Mouse (Mus musculus): ENCODE data around the gene Ntng1. TPM values are rescaled to one million over a fixed set of nuclear protein-coding genes. Genes with fewer than 3 reads are reported as not detected.
A peak's percentile ranks its signal among the peaks of the same experiment; 100 is the strongest.

The Ntng1 gene
- polyA plus RNA-seq, 1 experiment from 2014 or later: 7.1 TPM

- ATAC-seq (ENCODE audit: low FRiP score) (no peak), DNase-seq (ENCODE audit: low spot score) (no peak)
- no peaks in the 10 kb centered on the region for H3K9me3 ChIP-seq (ENCODE audit: control insufficient read depth, low read length)
- H3K27ac ChIP-seq (ENCODE audit: low read depth, low read length): no peak overlapping the region
- WGBS: 90% methylated on average over 1 of the region's 1 CpGs
- no peak overlapping the region for H3K4me3 ChIP-seq (ENCODE audit: low read depth, low read length)
- H3K4me1 ChIP-seq (replicated peaks; ENCODE audit: control insufficient read depth, insufficient read depth, low read length): no peaks in the 10 kb centered on the region
- no peak overlapping the region for H3K4me2 ChIP-seq (replicated peaks; ENCODE audit: low read depth, low read length)
- H3K36me3 ChIP-seq (ENCODE audit: control insufficient read depth, insufficient read depth, low read length): no peaks in the 10 kb centered on the region
- no peak overlapping the region for H3K9ac ChIP-seq (ENCODE audit: low read depth, low read length)
- H3K27me3 ChIP-seq (ENCODE audit: control insufficient read depth, insufficient read depth, low read length): no peaks in the 10 kb centered on the region
Measured at GRCm38 (mm10) chr3:109858276-109858675, 285.5 kb downstream of the Ntng1 start.

DNA sequence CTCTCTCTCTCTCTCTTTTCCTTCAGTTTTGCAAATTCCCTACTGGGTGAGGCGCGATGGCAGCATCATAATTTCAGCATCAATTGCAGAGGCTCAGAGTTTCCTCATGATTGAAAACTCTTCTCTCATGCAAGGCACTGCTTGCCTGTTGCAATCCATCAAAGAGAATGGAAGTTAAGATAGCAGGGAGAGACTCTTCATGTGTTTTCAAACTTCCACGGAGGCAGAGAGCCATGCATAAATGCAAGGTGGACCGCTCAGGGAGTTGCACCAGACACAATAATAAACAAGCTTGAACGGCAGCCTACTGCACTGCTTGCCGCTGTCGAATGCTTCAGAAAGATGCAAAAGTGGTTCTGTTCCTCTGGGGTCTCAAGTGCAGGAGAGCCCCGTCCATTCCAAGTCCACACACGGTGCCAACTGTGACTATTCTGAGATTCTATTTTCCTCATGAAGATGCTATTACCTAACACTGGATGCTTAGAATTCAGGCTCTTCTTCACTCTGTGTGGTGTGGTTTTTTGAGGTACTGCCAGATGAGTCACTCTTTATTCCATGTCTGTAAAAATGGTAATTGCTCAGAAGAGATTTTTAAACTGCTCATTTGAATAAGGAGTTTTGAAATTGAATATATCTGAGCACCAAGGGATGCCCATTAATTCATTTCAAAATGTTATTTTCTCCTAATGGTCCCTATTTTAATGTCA, 289.2 kb downstream of the Ntng1 start:
- Histone ChIP-seq H3K36me3 (ENCODE audit: control insufficient read depth, insufficient read depth, low read length) (no peaks in the 10 kb centered on the region), H3K4me2 (replicated peaks; ENCODE audit: low read depth, low read length) (no peak overlapping the region), H3K9me3 (ENCODE audit: control insufficient read depth, low read length) (no peaks in the 10 kb centered on the region), H3K27me3 (ENCODE audit: control insufficient read depth, insufficient read depth, low read length) (no peaks in the 10 kb centered on the region), H3K4me1 (replicated peaks; ENCODE audit: control insufficient read depth, insufficient read depth, low read length) (no peaks in the 10 kb centered on the region), H3K27ac (ENCODE audit: low read depth, low read length) (no peak overlapping the region), H3K4me3 (ENCODE audit: low read depth, low read length) (no peak overlapping the region), H3K9ac (ENCODE audit: low read depth, low read length) (no peak overlapping the region)
- no peak for DNase-seq (ENCODE audit: low spot score)
- ATAC-seq (ENCODE audit: low FRiP score): no peak
- WGBS: 89% methylated on average over 9 of the region's 9 CpGs

DNA sequence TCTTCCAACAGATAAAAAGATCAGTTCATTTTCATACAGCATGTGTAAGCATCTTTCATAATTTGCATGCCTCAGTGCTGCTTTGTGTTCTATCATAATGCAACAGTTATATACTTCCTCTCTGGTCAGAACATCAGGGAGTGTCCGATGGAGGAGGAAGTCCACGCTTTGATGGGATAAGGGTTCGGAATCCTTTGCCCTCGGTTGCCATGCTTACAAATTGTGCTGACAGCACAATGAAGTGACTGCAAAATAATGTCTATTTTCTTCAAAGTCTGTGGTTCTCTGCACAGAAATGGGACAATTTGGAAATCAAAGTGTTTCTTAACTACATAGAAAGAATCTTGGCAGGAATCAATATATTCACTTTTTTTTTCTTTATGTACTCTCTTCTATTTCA, 297.2 kb downstream of the Ntng1 start:
- ATAC-seq (ENCODE audit: low FRiP score) (no peak), DNase-seq (ENCODE audit: low spot score) (no peak)
- no peaks in the 10 kb centered on the region for H3K4me1 ChIP-seq (replicated peaks; ENCODE audit: control insufficient read depth, insufficient read depth, low read length)
- H3K27ac ChIP-seq (ENCODE audit: low read depth, low read length): no peak overlapping the region
- H3K27me3 ChIP-seq (ENCODE audit: control insufficient read depth, insufficient read depth, low read length): no peaks in the 10 kb centered on the region
- H3K9me3 ChIP-seq (ENCODE audit: control insufficient read depth, low read length): no peaks in the 10 kb centered on the region
- H3K9ac ChIP-seq (ENCODE audit: low read depth, low read length): no peak overlapping the region
- no peak overlapping the region for H3K4me3 ChIP-seq (ENCODE audit: low read depth, low read length)
- no peak overlapping the region for H3K4me2 ChIP-seq (replicated peaks; ENCODE audit: low read depth, low read length)
- 88% methylated on average over 4 of the region's 4 CpGs for WGBS
- H3K36me3 ChIP-seq (ENCODE audit: control insufficient read depth, insufficient read depth, low read length): no peaks in the 10 kb centered on the region

DNA sequence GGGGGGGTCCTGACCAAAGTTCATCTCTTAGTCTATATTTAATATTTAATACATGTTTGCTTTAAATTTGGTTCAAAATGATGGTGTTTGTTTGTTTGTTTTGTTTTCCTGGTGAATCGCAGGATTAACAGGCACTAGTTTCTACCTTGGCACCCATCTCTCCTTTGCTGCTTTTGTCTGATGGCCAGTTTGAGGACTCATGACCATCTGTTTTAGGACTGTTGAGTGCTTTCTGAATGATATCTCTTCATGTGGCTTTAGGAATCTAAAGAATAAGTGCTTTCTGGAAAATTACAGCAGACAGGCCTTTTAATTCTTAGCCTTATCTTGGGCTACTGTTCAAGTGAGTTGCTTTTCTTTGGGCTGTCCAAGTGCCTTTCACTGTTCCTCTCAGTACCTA, 318.0 kb downstream of the Ntng1 start:
- Histone ChIP-seq H3K4me1 (replicated peaks; ENCODE audit: control insufficient read depth, insufficient read depth, low read length) (no peaks in the 10 kb centered on the region), H3K27me3 (ENCODE audit: control insufficient read depth, insufficient read depth, low read length) (no peaks in the 10 kb centered on the region), H3K4me2 (replicated peaks; ENCODE audit: low read depth, low read length) (no peak overlapping the region), H3K9me3 (ENCODE audit: control insufficient read depth, low read length) (no peaks in the 10 kb centered on the region), H3K4me3 (ENCODE audit: low read depth, low read length) (no peak overlapping the region), H3K9ac (ENCODE audit: low read depth, low read length) (no peak overlapping the region), H3K36me3 (ENCODE audit: control insufficient read depth, insufficient read depth, low read length) (no peaks in the 10 kb centered on the region), H3K27ac (ENCODE audit: low read depth, low read length) (no peak overlapping the region)
- DNase-seq (ENCODE audit: low spot score) (no peak), ATAC-seq (ENCODE audit: low FRiP score) (no peak)
- 97% methylated on average over 1 of the region's 1 CpGs for WGBS

GRCm38 (mm10) chr3:109822803-109823474, 320.9 kb downstream of the Ntng1 start:
- no peak overlapping the region for H3K27ac ChIP-seq (ENCODE audit: low read depth, low read length)
- WGBS: 90% methylated on average over 2 of the region's 2 CpGs
- no peaks in the 10 kb centered on the region for H3K4me1 ChIP-seq (replicated peaks; ENCODE audit: control insufficient read depth, insufficient read depth, low read length)
- no peaks in the 10 kb centered on the region for H3K36me3 ChIP-seq (ENCODE audit: control insufficient read depth, insufficient read depth, low read length)
- DNase-seq (ENCODE audit: low spot score) (no peak), ATAC-seq (ENCODE audit: low FRiP score) (no peak)
- no peak overlapping the region for H3K4me2 ChIP-seq (replicated peaks; ENCODE audit: low read depth, low read length)
- no peaks in the 10 kb centered on the region for H3K27me3 ChIP-seq (ENCODE audit: control insufficient read depth, insufficient read depth, low read length)
- H3K9me3 ChIP-seq (ENCODE audit: control insufficient read depth, low read length): no peaks in the 10 kb centered on the region
- no peak overlapping the region for H3K9ac ChIP-seq (ENCODE audit: low read depth, low read length)
- H3K4me3 ChIP-seq (ENCODE audit: low read depth, low read length): no peak overlapping the region

GRCm38 (mm10) chr3:109818821-109819685, 324.8 kb downstream of the Ntng1 start:
- WGBS: 90% methylated on average over 2 of the region's 2 CpGs
- Histone ChIP-seq H3K4me3 (ENCODE audit: low read depth, low read length) (no peak overlapping the region), H3K36me3 (ENCODE audit: control insufficient read depth, insufficient read depth, low read length) (no peaks in the 10 kb centered on the region), H3K9ac (ENCODE audit: low read depth, low read length) (no peak overlapping the region), H3K4me1 (replicated peaks; ENCODE audit: control insufficient read depth, insufficient read depth, low read length) (no peaks in the 10 kb centered on the region), H3K27me3 (ENCODE audit: control insufficient read depth, insufficient read depth, low read length) (no peaks in the 10 kb centered on the region), H3K27ac (ENCODE audit: low read depth, low read length) (no peak overlapping the region), H3K4me2 (replicated peaks; ENCODE audit: low read depth, low read length) (no peak overlapping the region), H3K9me3 (ENCODE audit: control insufficient read depth, low read length) (no peaks in the 10 kb centered on the region)
- ATAC-seq (ENCODE audit: low FRiP score) (no peak), DNase-seq (ENCODE audit: low spot score) (no peak)

DNA sequence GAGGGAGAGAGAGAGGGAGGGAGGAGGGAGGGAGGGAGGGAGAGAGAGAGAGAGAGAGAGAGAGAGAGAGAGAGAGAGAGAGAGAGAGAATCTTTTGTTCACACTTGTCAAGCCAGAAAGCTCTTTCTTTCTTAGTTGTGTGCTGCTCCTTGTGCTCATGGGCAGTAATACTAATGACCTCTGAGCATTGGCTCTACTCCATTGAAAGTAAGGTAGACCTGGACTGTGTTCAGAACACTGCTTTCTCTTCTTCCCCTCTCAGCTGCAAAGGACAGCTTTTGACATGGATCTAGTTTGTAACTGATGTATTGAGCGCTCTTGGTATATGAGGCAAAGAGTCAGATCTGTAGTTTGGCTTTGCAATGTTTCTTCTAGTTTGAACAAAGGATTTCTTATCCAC, 334.7 kb downstream of the Ntng1 start:
- H3K27ac ChIP-seq (ENCODE audit: low read depth, low read length): no peak overlapping the region
- WGBS: 100% methylated on average over 1 of the region's 1 CpGs
- no peaks in the 10 kb centered on the region for H3K4me1 ChIP-seq (replicated peaks; ENCODE audit: control insufficient read depth, insufficient read depth, low read length)
- no peaks in the 10 kb centered on the region for H3K9me3 ChIP-seq (ENCODE audit: control insufficient read depth, low read length)
- no peaks in the 10 kb centered on the region for H3K36me3 ChIP-seq (ENCODE audit: control insufficient read depth, insufficient read depth, low read length)
- ATAC-seq (ENCODE audit: low FRiP score): no peak
- DNase-seq (ENCODE audit: low spot score): no peak
- H3K27me3 ChIP-seq (ENCODE audit: control insufficient read depth, insufficient read depth, low read length): no peaks in the 10 kb centered on the region
- no peak overlapping the region for H3K4me3 ChIP-seq (ENCODE audit: low read depth, low read length)
- H3K9ac ChIP-seq (ENCODE audit: low read depth, low read length): no peak overlapping the region
- no peak overlapping the region for H3K4me2 ChIP-seq (replicated peaks; ENCODE audit: low read depth, low read length)

DNA sequence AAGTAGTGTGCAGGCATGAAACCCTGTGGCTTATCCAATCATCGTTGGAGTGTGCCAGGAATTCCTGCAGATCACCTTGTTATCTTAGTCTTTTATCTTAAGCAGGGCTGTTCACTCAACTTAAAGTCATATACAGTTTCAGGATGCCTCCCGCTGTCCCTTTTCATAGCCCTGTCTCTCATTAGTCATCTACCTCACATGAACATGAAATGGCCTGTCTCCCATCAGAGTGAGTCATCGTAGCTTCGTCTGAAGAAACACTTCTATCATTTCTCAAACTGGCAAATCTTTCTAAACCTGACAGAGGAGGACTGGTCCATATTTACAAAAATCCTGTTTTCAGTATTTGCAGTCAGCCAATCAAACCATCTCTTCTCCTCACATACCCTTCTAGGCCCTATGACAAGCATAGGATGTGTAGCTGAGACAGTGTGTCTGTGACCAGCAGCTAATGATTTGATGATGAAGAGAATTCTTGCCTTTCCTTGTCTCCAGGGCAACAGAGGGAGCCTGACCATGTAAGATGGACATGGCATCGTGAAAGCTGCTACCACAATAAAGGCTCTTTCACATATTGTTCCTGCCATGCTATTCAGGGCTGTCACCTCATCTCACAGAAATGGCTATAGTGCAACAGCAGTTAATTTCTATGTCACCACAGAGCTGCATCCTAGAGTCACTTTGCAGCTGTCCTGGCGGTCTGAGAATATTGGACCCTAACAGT, 336.4 kb downstream of the Ntng1 start:
- Histone ChIP-seq H3K27me3 (ENCODE audit: control insufficient read depth, insufficient read depth, low read length) (no peaks in the 10 kb centered on the region), H3K27ac (ENCODE audit: low read depth, low read length) (no peak overlapping the region), H3K4me2 (replicated peaks; ENCODE audit: low read depth, low read length) (no peak overlapping the region), H3K4me1 (replicated peaks; ENCODE audit: control insufficient read depth, insufficient read depth, low read length) (no peaks in the 10 kb centered on the region), H3K9ac (ENCODE audit: low read depth, low read length) (no peak overlapping the region), H3K4me3 (ENCODE audit: low read depth, low read length) (no peak overlapping the region), H3K9me3 (ENCODE audit: control insufficient read depth, low read length) (no peaks in the 10 kb centered on the region), H3K36me3 (ENCODE audit: control insufficient read depth, insufficient read depth, low read length) (no peaks in the 10 kb centered on the region)
- ATAC-seq (ENCODE audit: low FRiP score): peak; percentile 75
- WGBS: 60% methylated on average over 6 of the region's 6 CpGs
- peak; percentile 29 for DNase-seq (ENCODE audit: low spot score)
